21 mouse cellular contexts compared by ENCODE assay signal in the genomic region with DNA sequence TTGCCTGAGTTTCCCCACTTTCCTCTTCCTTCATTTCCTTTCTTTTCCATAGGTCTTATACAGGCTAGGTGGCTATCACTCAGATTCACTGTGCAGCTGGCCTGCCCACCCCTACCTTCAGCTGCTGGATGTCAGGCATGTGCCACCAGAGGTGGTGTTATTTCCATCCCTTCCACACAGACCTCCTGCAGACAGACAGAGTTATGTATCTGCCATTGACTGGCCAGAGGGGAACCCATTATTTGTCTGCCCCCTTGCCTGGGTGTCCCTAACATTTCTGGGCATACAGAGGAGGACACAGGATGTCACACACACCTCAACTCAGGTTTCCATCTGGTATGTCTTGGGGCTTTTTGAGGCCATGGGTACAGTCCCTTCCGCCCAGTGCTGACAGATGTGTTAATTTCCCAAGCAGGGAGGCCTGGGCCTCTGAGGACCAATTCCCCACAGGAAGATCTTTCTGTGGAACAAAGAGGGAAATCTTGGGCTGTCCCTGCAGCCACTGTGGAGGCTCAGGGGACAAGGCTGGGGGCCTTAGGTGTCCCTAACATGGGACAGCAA. TPM values are rescaled to one million over a fixed set of nuclear protein-coding genes. Genes with fewer than 3 reads are reported as not detected.
"Had no signal": no experiment of that assay in that cellular context is flagged by ENCODE, and none has a peak within 500 bp of the region (broad histone marks: within the 10 kb centered on the region; RNA-seq: fewer than 3 reads in every experiment).

No protein-coding gene starts in this region.

- DNase-seq: gastrocnemius, postnatal 14 days; gastrocnemius, postnatal 36 days; heart, adult 2 months; heart, postnatal 10 days; heart, postnatal 4 days; kidney, adult 18-20 months; kidney, adult 8-10 months; kidney, postnatal 10 days; kidney, postnatal 25 days; kidney, postnatal 4 days; liver; liver, embryonic 13.5 days had no signal

- H3K27me3 ChIP-seq: intestine, embryonic 15.5 days had no signal

- ATAC-seq: inflammation-experienced regulatory T-cells, adult 6 months had no signal

- H3K9me3 ChIP-seq: heart, embryonic 12.5 days; hindbrain, embryonic 10.5 days; hindbrain, embryonic 12.5 days; intestine, embryonic 15.5 days; liver, embryonic 13.5 days had no signal

- H3K4me3 ChIP-seq: heart, adult 2 months; hindbrain, embryonic 12.5 days had no signal

- H3K36me3 ChIP-seq: heart, embryonic 12.5 days; hindbrain, embryonic 10.5 days; hindbrain, embryonic 12.5 days; intestine, embryonic 15.5 days; liver, embryonic 13.5 days had no signal

- H3K27ac ChIP-seq: heart, adult 2 months; hindbrain, embryonic 12.5 days; hindbrain, embryonic 14.5 days; intestine, embryonic 15.5 days; layer of hippocampus, adult 2 months; left cerebral cortex, adult 2 months; liver, embryonic 13.5 days had no signal

- H3K9ac ChIP-seq: heart, embryonic 12.5 days; hindbrain, embryonic 12.5 days; intestine, embryonic 15.5 days had no signal

RNA-seq across cellular contexts. Expression of a gene that starts 17.8 kb away (rescaled TPM):
- polyA plus RNA-seq: heart, embryonic 12.5 days; intestine, postnatal 0 days had no signal
